Mouse (Mus musculus) macrophage (primary cell): ENCODE data around the gene Nln. TPM values are rescaled to one million over a fixed set of nuclear protein-coding genes. Genes with fewer than 3 reads are reported as not detected.

ENCODE experiments used
- H3K27ac ChIP-seq: fragments of 350-480 bp; formaldehyde crosslinking; 2 replicates; pipeline ENCODE4 v1.9.0; 2021
- H3K36me3 ChIP-seq: fragments of 350-480 bp; formaldehyde crosslinking; 2 replicates; pipeline ENCODE4 v1.9.0; 2021; ENCODE audit errors: inconsistent target
- H3K4me3 ChIP-seq: fragments of 350-480 bp; formaldehyde crosslinking; 2 replicates; pipeline ENCODE4 v1.9.0; 2021; ENCODE audit errors: inconsistent target
- H3K79me2 ChIP-seq: fragments of 350-480 bp; formaldehyde crosslinking; 2 replicates; pipeline ENCODE4 v1.9.0; 2021; ENCODE audit errors: inconsistent target
- WGBS: methylation state at CpG from one replicate; pipeline ENCODE4 v1.1.7; 2026; ENCODE audit warnings: inconsistent platforms; ENCODE audit not compliant: missing documents; 5-methylcytosine and 5-hydroxymethylcytosine counted together
- polyA plus RNA-seq: library from polyadenylated mRNA; stranded (reverse); fragments of 250-400 nt; gene quantifications from 3 replicates; pipeline ENCODE4 v1.2.4, GENCODE M21; 2018; ENCODE audit warnings: inconsistent platforms

The Nln gene
- polyA plus RNA-seq, 1 experiment from 2014 or later = 52.2 TPM

- WGBS = 95% methylated on average over 5 of the region's 5 CpGs
- no peak overlapping the region for H3K27ac ChIP-seq
- H3K4me3 ChIP-seq = no peak overlapping the region
- H3K36me3 ChIP-seq = peaks cover 5% of the 10 kb centered on the region; the same call in 1 of the 2 replicates
- no peaks in the 10 kb centered on the region for H3K79me2 ChIP-seq
Measured at GRCm38 (mm10) chr13:104029089-104029488, 80.3 kb downstream of the Nln start.

- WGBS = 94% methylated on average over 3 of the region's 3 CpGs
Measured at GRCm38 (mm10) chr13:104026525-104026924, 82.9 kb downstream of the Nln start.

GRCm38 (mm10) chr13:104025710-104025995 is 83.8 kb downstream of the Nln start:
- Histone ChIP-seq H3K27ac (no peak overlapping the region), H3K79me2 (no peaks in the 10 kb centered on the region), H3K36me3 (peaks cover 5% of the 10 kb centered on the region; the same call in 1 of the 2 replicates), H3K4me3 (no peak overlapping the region)
- 78% methylated on average over 6 of the region's 6 CpGs for WGBS

More at GRCm38 (mm10) chr13:104026525-104026924, 82.9 kb downstream of the Nln start:
- Histone ChIP-seq H3K36me3 (peaks cover 5% of the 10 kb centered on the region; the same call in 1 of the 2 replicates), H3K4me3 (no peak overlapping the region), H3K27ac (no peak overlapping the region), H3K79me2 (no peaks in the 10 kb centered on the region)

- H3K36me3 ChIP-seq = peaks cover 5% of the 10 kb centered on the region; the same call in 1 of the 2 replicates
- 93% methylated on average over 14 of the region's 18 CpGs for WGBS
- H3K27ac ChIP-seq = no peak overlapping the region
- no peak overlapping the region for H3K4me3 ChIP-seq
- H3K79me2 ChIP-seq = no peaks in the 10 kb centered on the region
Measured at GRCm38 (mm10) chr13:104024856-104025709, 84.3 kb downstream of the Nln start.

- H3K36me3 ChIP-seq = peaks cover 5% of the 10 kb centered on the region; the same call in 1 of the 2 replicates
- H3K27ac ChIP-seq = no peak overlapping the region
- no peak overlapping the region for H3K4me3 ChIP-seq
- 98% methylated on average over 2 of the region's 2 CpGs for WGBS
- no peaks in the 10 kb centered on the region for H3K79me2 ChIP-seq
Measured at GRCm38 (mm10) chr13:104024275-104024674, 85.1 kb downstream of the Nln start.

GRCm38 (mm10) chr13:104023356-104023911 is 86.0 kb downstream of the Nln start:
- Histone ChIP-seq H3K36me3 (no peaks in the 10 kb centered on the region; the same call in 1 of the 2 replicates), H3K4me3 (no peak overlapping the region), H3K27ac (no peak overlapping the region), H3K79me2 (no peaks in the 10 kb centered on the region)
- WGBS = 92% methylated on average over 11 of the region's 11 CpGs

- Histone ChIP-seq H3K36me3 (no peaks in the 10 kb centered on the region; the same call in 1 of the 2 replicates), H3K4me3 (no peak overlapping the region)
- WGBS = 72% methylated on average over 7 of the region's 7 CpGs
Measured at GRCm38 (mm10) chr13:104018466-104019076, 90.8 kb downstream of the Nln start.

GRCm38 (mm10) chr13:104015246-104016105 is 93.9 kb downstream of the Nln start:
- 82% methylated on average over 18 of the region's 18 CpGs for WGBS

More at GRCm38 (mm10) chr13:104018466-104019076, 90.8 kb downstream of the Nln start:
- Histone ChIP-seq H3K79me2 (no peaks in the 10 kb centered on the region), H3K27ac (no peak overlapping the region)

GRCm38 (mm10) chr13:104014038-104014437 is 95.4 kb downstream of the Nln start:
- Histone ChIP-seq H3K36me3 (no peaks in the 10 kb centered on the region), H3K4me3 (no peak overlapping the region), H3K27ac (no peak overlapping the region), H3K79me2 (no peaks in the 10 kb centered on the region)
- WGBS = 63% methylated on average over 11 of the region's 11 CpGs

More at GRCm38 (mm10) chr13:104015246-104016105, 93.9 kb downstream of the Nln start:
- H3K27ac ChIP-seq = no peak overlapping the region
- no peaks in the 10 kb centered on the region for H3K36me3 ChIP-seq
- H3K79me2 ChIP-seq = no peaks in the 10 kb centered on the region
- H3K4me3 ChIP-seq = no peak overlapping the region

- no peak overlapping the region for H3K4me3 ChIP-seq
- 83% methylated on average over 6 of the region's 6 CpGs for WGBS
- H3K27ac ChIP-seq = no peak overlapping the region
- H3K36me3 ChIP-seq = no peaks in the 10 kb centered on the region
- no peaks in the 10 kb centered on the region for H3K79me2 ChIP-seq
Measured at GRCm38 (mm10) chr13:104013380-104013779, 96.0 kb downstream of the Nln start.

- Histone ChIP-seq H3K27ac (no peak overlapping the region), H3K36me3 (no peaks in the 10 kb centered on the region), H3K4me3 (no peak overlapping the region), H3K79me2 (no peaks in the 10 kb centered on the region)
- WGBS = 18% methylated on average over 10 of the region's 11 CpGs
Measured at GRCm38 (mm10) chr13:104012214-104012833, 97.1 kb downstream of the Nln start.

- no peak overlapping the region for H3K27ac ChIP-seq
- H3K36me3 ChIP-seq = no peaks in the 10 kb centered on the region
- 94% methylated on average over 5 of the region's 5 CpGs for WGBS
- H3K79me2 ChIP-seq = no peaks in the 10 kb centered on the region
- no peak overlapping the region for H3K4me3 ChIP-seq
Measured at GRCm38 (mm10) chr13:104011289-104011688, 98.1 kb downstream of the Nln start.

GRCm38 (mm10) chr13:104005231-104005845 is 104.1 kb downstream of the Nln start:
- H3K4me3 ChIP-seq = no peak overlapping the region
- H3K27ac ChIP-seq = no peak overlapping the region
- H3K36me3 ChIP-seq = no peaks in the 10 kb centered on the region
- 93% methylated on average over 6 of the region's 6 CpGs for WGBS
- no peaks in the 10 kb centered on the region for H3K79me2 ChIP-seq
